Mouse (Mus musculus) MEL (cell line): ENCODE results near the gene Pbp2. TPM values are rescaled to one million over a fixed set of nuclear protein-coding genes. Genes with fewer than 3 reads are reported as not detected.

Experiments used
- DNase-seq: peaks from one replicate; pipeline ENCODE4 v3.0.0; 2011; ENCODE audit warnings: low read depth, low spot score
- H3K27ac ChIP-seq: 2 replicates; pipeline ENCODE4 v1.5.1; 2012; ENCODE audit warnings: low read depth, mild to moderate bottlenecking, control low read depth, low read length, moderate library complexity; ENCODE audit not compliant: control insufficient read depth
- H3K27me3 ChIP-seq, 2 experiments: fragments of 150-350 bp in 1 of 2; sonication (generic) in 1 of 2; 2 replicates each; pipeline ENCODE4 v1.6.1; 2012; ENCODE audit warnings: low read length in 2 of 2, mild to moderate bottlenecking in 2 of 2, improper control_type of control experiment in 1 of 2, moderate library complexity in 1 of 2; ENCODE audit not compliant: insufficient read depth in 2 of 2, control insufficient read depth in 1 of 2
- H3K36me3 ChIP-seq, 2 experiments: 2 replicates each; pipeline ENCODE4 v1.6.1; 2012 to 2014; ENCODE audit warnings: low read length in 2 of 2, improper control_type of control experiment in 1 of 2, inconsistent platforms in 1 of 2, mild to moderate bottlenecking in 1 of 2; ENCODE audit not compliant: insufficient read depth in 2 of 2, control insufficient read depth in 1 of 2
- H3K4me1 ChIP-seq, 2 experiments: fragments of 150-350 bp in 1 of 2; sonication (generic) in 1 of 2; 2 replicates each; pipeline ENCODE4 v1.6.1; 2012; ENCODE audit warnings: low read length in 2 of 2, improper control_type of control experiment in 1 of 2, mild to moderate bottlenecking in 1 of 2; ENCODE audit not compliant: insufficient read depth in 2 of 2, control insufficient read depth in 1 of 2
- H3K4me3 ChIP-seq, 2 experiments: fragments of 150-350 bp in 1 of 2; sonication (generic) in 1 of 2; 2 replicates each; pipeline ENCODE4 v1.5.1; 2012; ENCODE audit warnings: low read depth in 2 of 2, low read length in 2 of 2, mild to moderate bottlenecking in 2 of 2, moderate library complexity in 2 of 2, control low read depth in 1 of 2, improper control_type of control experiment in 1 of 2; ENCODE audit not compliant: control insufficient read depth in 1 of 2, insufficient read depth in 1 of 2
- H3K79me2 ChIP-seq: 2 replicates; pipeline ENCODE4 v1.6.1; 2012; ENCODE audit warnings: mild to moderate bottlenecking, low read length, moderate library complexity; ENCODE audit not compliant: control insufficient read depth, poor library complexity, insufficient read depth
- H3K9ac ChIP-seq: 2 replicates; pipeline ENCODE4 v1.6.1; 2012; ENCODE audit warnings: low read depth, mild to moderate bottlenecking, control low read depth, low read length, moderate library complexity; ENCODE audit not compliant: control insufficient read depth, poor library complexity, severe bottlenecking
- H3K9me3 ChIP-seq: fragments of 150-350 bp; sonication (generic); replicated peaks from 2 replicates; pipeline ENCODE4 v1.6.1; 2012; ENCODE audit warnings: mild to moderate bottlenecking, low read length, improper control_type of control experiment, moderate library complexity; ENCODE audit not compliant: insufficient read depth
- CTCF ChIP-seq, 3 experiments: IDR thresholded peaks in 2 of 3; conservative IDR thresholded peaks in 1 of 3; 2 replicates each; pipeline ENCODE4 v1.5.1; 2011 to 2012; ENCODE audit warnings: low read length in 3 of 3, low read depth in 2 of 3, mild to moderate bottlenecking in 2 of 3, improper control_type of control experiment in 1 of 3, inconsistent platforms in 1 of 3, mixed read lengths in 1 of 3, moderate library complexity in 1 of 3; ENCODE audit not compliant: control insufficient read depth in 1 of 3, insufficient read depth in 1 of 3, poor library complexity in 1 of 3, severe bottlenecking in 1 of 3
- ELF1 ChIP-seq: IDR thresholded peaks from 2 replicates; pipeline ENCODE4 v1.6.1; 2014; ENCODE audit warnings: low read depth, mild to moderate bottlenecking, inconsistent platforms, low read length, improper control_type of control experiment, moderate library complexity
- GABPA ChIP-seq: IDR thresholded peaks from 2 replicates; pipeline ENCODE4 v1.6.1; 2012; ENCODE audit warnings: low read depth, mild to moderate bottlenecking, inconsistent platforms, low read length, improper control_type of control experiment, moderate library complexity
- GATA1 ChIP-seq: IDR thresholded peaks from 2 replicates; pipeline ENCODE4 v1.6.1; 2011; ENCODE audit warnings: low read depth, low read length, improper control_type of control experiment
- HCFC1 ChIP-seq: IDR thresholded peaks from 2 replicates; pipeline ENCODE4 v1.6.1; 2012; ENCODE audit warnings: low read depth, mild to moderate bottlenecking, inconsistent platforms, low read length, improper control_type of control experiment, moderate library complexity
- JUND ChIP-seq: IDR thresholded peaks from 2 replicates; pipeline ENCODE4 v1.6.1; 2011; ENCODE audit warnings: low read depth, mild to moderate bottlenecking, improper control_type of control experiment, low read length
- MAFK ChIP-seq: IDR thresholded peaks from 2 replicates; pipeline ENCODE4 v1.6.1; 2011; ENCODE audit warnings: low read depth, mild to moderate bottlenecking, low read length, improper control_type of control experiment, borderline replicate concordance
- MAX ChIP-seq: IDR thresholded peaks from 2 replicates; pipeline ENCODE4 v1.6.1; 2011; ENCODE audit warnings: low read length, improper control_type of control experiment
- MAZ ChIP-seq: IDR thresholded peaks from 2 replicates; pipeline ENCODE4 v1.6.1; 2012; ENCODE audit warnings: low read depth, mild to moderate bottlenecking, inconsistent platforms, low read length, improper control_type of control experiment
- MXI1 ChIP-seq: IDR thresholded peaks from 2 replicates; pipeline ENCODE4 v1.6.1; 2011; ENCODE audit warnings: mild to moderate bottlenecking, low read depth, low read length, improper control_type of control experiment
- MYB ChIP-seq: IDR thresholded peaks from 2 replicates; pipeline ENCODE4 v1.6.1; 2011; ENCODE audit warnings: mild to moderate bottlenecking, low read depth, low read length, improper control_type of control experiment
- MYC ChIP-seq: IDR thresholded peaks from 2 replicates; pipeline ENCODE4 v1.6.1; 2011; ENCODE audit warnings: low read depth, mild to moderate bottlenecking, low read length, improper control_type of control experiment, moderate library complexity
- NELFE ChIP-seq: IDR thresholded peaks from 2 replicates; pipeline ENCODE4 v1.6.1; 2011; ENCODE audit warnings: low read depth, low read length, improper control_type of control experiment
- NRF1 ChIP-seq: IDR thresholded peaks from 2 replicates; pipeline ENCODE4 v1.6.1; 2014; ENCODE audit warnings: low read depth, mild to moderate bottlenecking, inconsistent platforms, low read length, improper control_type of control experiment, moderate library complexity; ENCODE audit not compliant: poor library complexity, insufficient read depth, severe bottlenecking
- POLR2A ChIP-seq, 2 experiments: IDR thresholded peaks; 2 replicates each; pipeline ENCODE4 v1.6.1; 2011 to 2012; ENCODE audit warnings: low read length in 2 of 2, mild to moderate bottlenecking in 2 of 2, control low read depth in 1 of 2, improper control_type of control experiment in 1 of 2, low read depth in 1 of 2, moderate library complexity in 1 of 2; ENCODE audit not compliant: control insufficient read depth in 1 of 2, insufficient read depth in 1 of 2, poor library complexity in 1 of 2
- POLR2AphosphoS2 ChIP-seq: IDR thresholded peaks from 2 replicates; pipeline ENCODE4 v1.6.1; 2011; ENCODE audit warnings: low read length, improper control_type of control experiment
- POLR2AphosphoS5 ChIP-seq: IDR thresholded peaks from 2 replicates; pipeline ENCODE4 v1.6.1; 2012; ENCODE audit warnings: low read depth, borderline replicate concordance, mild to moderate bottlenecking, inconsistent platforms, low read length, moderate library complexity, mixed read lengths
- RAD21 ChIP-seq: IDR thresholded peaks from 2 replicates; pipeline ENCODE4 v1.6.1; 2011; ENCODE audit warnings: mild to moderate bottlenecking, low read depth, low read length, improper control_type of control experiment
- RCOR1 ChIP-seq: IDR thresholded peaks from 2 replicates; pipeline ENCODE4 v1.6.1; 2012; ENCODE audit warnings: low read depth, mild to moderate bottlenecking, inconsistent platforms, low read length, improper control_type of control experiment
- SIN3A ChIP-seq: IDR thresholded peaks from 2 replicates; pipeline ENCODE4 v1.6.1; 2012; ENCODE audit warnings: low read length, improper control_type of control experiment, inconsistent platforms
- SMC3 ChIP-seq: IDR thresholded peaks from 2 replicates; pipeline ENCODE4 v1.6.1; 2011; ENCODE audit warnings: low read depth, low read length, improper control_type of control experiment
- TBP ChIP-seq: IDR thresholded peaks from 2 replicates; pipeline ENCODE4 v1.8.0; 2011; ENCODE audit warnings: low read depth, low read length, improper control_type of control experiment
- TCF12 ChIP-seq: IDR thresholded peaks from 2 replicates; pipeline ENCODE4 v1.6.1; 2014; ENCODE audit warnings: low read depth, mild to moderate bottlenecking, inconsistent platforms, low read length, improper control_type of control experiment, moderate library complexity
- USF1 ChIP-seq: IDR thresholded peaks from 2 replicates; pipeline ENCODE4 v1.6.1; 2014; ENCODE audit warnings: low read depth, mild to moderate bottlenecking, inconsistent platforms, low read length, improper control_type of control experiment, moderate library complexity
- USF2 ChIP-seq, 2 experiments: IDR thresholded peaks; 2 replicates each; pipeline ENCODE4 v1.6.1; 2011 to 2012; ENCODE audit warnings: improper control_type of control experiment in 2 of 2, low read length in 2 of 2, borderline replicate concordance in 1 of 2, inconsistent platforms in 1 of 2, low read depth in 1 of 2, mild to moderate bottlenecking in 1 of 2; ENCODE audit not compliant: insufficient read depth in 1 of 2
- ZC3H11A ChIP-seq: IDR thresholded peaks from 2 replicates; pipeline ENCODE4 v1.6.1; 2012; ENCODE audit warnings: low read depth, mild to moderate bottlenecking, inconsistent platforms, low read length, improper control_type of control experiment
- ZMIZ1 ChIP-seq: IDR thresholded peaks from 2 replicates; pipeline ENCODE4 v1.6.1; 2012; ENCODE audit warnings: low read depth, mild to moderate bottlenecking, inconsistent platforms, low read length, improper control_type of control experiment, moderate library complexity
- polyA plus RNA-seq, 2 experiments: library from polyadenylated mRNA; stranded (reverse) in 1 of 2; unstranded in 1 of 2; fragments of >175 nt in 1 of 2; fragments of >200 nt in 1 of 2; gene quantifications; 2 replicates each; pipeline versions ENCODE4 v1.2.1 to v1.2.4; 2012; ENCODE audit warnings: low replicate concordance in 2 of 2, low read depth in 1 of 2; ENCODE audit not compliant: insufficient read length in 2 of 2, insufficient read depth in 1 of 2, missing spikeins in 1 of 2
- total RNA-seq: library from RNA; depleted of rRNA; stranded (reverse); fragments of 300-350 nt; gene quantifications from 2 replicates; pipeline ENCODE4 v1.2.3, GENCODE M21; 2012

Pbp2 gene
- total and polyA plus RNA-seq, 3 experiments: not detected

DNA sequence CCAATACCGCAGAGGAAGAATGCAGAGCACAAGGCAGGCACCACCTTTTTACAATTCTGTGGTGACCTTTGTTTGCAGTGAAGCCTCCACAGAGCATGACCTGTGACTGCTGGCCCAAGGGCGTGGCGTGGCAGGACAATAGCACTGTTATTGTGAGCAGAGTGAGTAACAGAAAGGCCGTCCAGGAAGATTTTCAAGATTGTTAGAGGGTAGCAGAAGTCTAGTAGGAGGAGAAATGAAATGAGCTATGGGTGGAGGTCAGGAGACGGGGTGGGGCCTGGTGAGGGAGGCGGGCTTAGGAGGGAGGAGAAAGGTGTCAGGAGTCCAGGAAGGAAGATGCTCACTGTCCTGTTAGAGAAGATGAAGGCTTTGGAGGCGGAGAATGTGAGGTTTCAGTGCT, 12.5 kb upstream of the Pbp2 start:
- no peak for TF ChIP-seq HCFC1
- no peak for TF ChIP-seq GATA1
- no peak for TF ChIP-seq MXI1
- no peak for TF ChIP-seq MAFK
- TF ChIP-seq MAZ: no peak
- TF ChIP-seq MAX: no peak
- no peak for TF ChIP-seq GABPA
- no peak for TF ChIP-seq POLR2AphosphoS2
- no peak for TF ChIP-seq MYC
- TF ChIP-seq TBP: no peak
- TF ChIP-seq MYB: no peak
- TF ChIP-seq POLR2A (IDR thresholded peaks at IDR 0.05; ENCODE audit: control insufficient read depth in 1 of 2, insufficient read depth in 1 of 2, low read depth in 1 of 2, low read length in 2 of 2, poor library complexity in 1 of 2): no peak
- TF ChIP-seq NELFE: no peak
- TF ChIP-seq TCF12: no peak
- no peak for TF ChIP-seq ZMIZ1
- Histone ChIP-seq H3K4me3 (no peak overlapping the region), H3K27me3 (peaks cover 0 to 2% of the 10 kb centered on the region in 2 experiments; a peak in 1 of 4 replicates), H3K27ac (no peak overlapping the region), H3K36me3 (no peaks in the 10 kb centered on the region), H3K79me2 (no peaks in the 10 kb centered on the region), H3K9ac (no peak overlapping the region), H3K4me1 (no peaks in the 10 kb centered on the region), H3K9me3 (no peaks in the 10 kb centered on the region)
- no peak for DNase-seq

DNA sequence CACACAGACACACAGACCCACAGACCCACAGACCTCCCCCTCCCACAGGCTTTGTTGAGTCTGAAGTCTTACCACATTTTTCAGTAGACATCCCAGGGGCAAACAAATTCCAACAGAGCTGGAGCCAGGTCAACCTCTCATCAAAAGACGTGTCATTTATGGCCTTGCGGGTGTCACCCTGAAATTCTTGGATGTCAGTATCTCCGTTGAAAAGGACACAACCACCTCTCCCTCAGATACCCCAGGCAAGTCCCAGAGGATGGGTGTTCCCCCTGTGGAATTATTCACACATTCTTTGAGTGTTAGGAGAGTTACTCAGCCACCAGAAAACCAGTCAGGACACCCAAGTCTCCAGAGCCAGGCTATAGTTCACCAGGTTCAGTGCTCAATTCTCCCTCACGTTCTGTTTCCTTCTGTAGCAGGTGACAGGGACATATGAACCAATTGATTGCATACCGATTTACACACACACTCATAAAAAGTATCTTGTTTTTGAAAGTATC, 9.3 kb upstream of the Pbp2 start:
- Histone ChIP-seq H3K79me2 (no peaks in the 10 kb centered on the region), H3K4me3 (no peak overlapping the region), H3K9ac (no peak overlapping the region), H3K27ac (no peak overlapping the region), H3K9me3 (no peaks in the 10 kb centered on the region), H3K4me1 (no peaks in the 10 kb centered on the region), H3K27me3 (peaks cover 0 to 2% of the 10 kb centered on the region in 2 experiments; a peak in 1 of 4 replicates), H3K36me3 (no peaks in the 10 kb centered on the region)
- no peak for DNase-seq
- TF ChIP-seq USF2 (IDR thresholded peaks at IDR 0.05; ENCODE audit: borderline replicate concordance in 1 of 2, insufficient read depth in 1 of 2, low read depth in 1 of 2, low read length in 2 of 2): no peak
- TF ChIP-seq ZC3H11A: no peak
- TF ChIP-seq NRF1: no peak
- TF ChIP-seq POLR2AphosphoS5: no peak
- TF ChIP-seq ELF1: no peak
- TF ChIP-seq GATA1: no peak
- no peak for TF ChIP-seq SMC3
- no peak for TF ChIP-seq HCFC1
- TF ChIP-seq TCF12: no peak
- TF ChIP-seq RCOR1: no peak
- TF ChIP-seq POLR2A (IDR thresholded peaks at IDR 0.05; ENCODE audit: control insufficient read depth in 1 of 2, insufficient read depth in 1 of 2, low read depth in 1 of 2, low read length in 2 of 2, poor library complexity in 1 of 2): no peak
- TF ChIP-seq MXI1: no peak
- no peak for TF ChIP-seq ZMIZ1
- TF ChIP-seq RAD21: no peak
- no peak for TF ChIP-seq USF1
- TF ChIP-seq SIN3A: no peak
- TF ChIP-seq JUND: no peak
- TF ChIP-seq CTCF (IDR thresholded peaks at IDR 0.05 in 2 of 3, conservative IDR thresholded peaks at IDR 0.05 in 1 of 3; ENCODE audit: control insufficient read depth in 1 of 3, insufficient read depth in 1 of 3, low read depth in 2 of 3, low read length in 3 of 3, poor library complexity in 1 of 3, severe bottlenecking in 1 of 3): no peak
- no peak for TF ChIP-seq MAX
